Mouse (Mus musculus) heart, embryonic 13.5 days (tissue): ENCODE results near the gene Tpi1. TPM values are rescaled to one million over a fixed set of nuclear protein-coding genes. Genes with fewer than 3 reads are reported as not detected.

Experiments
- ATAC-seq: fragments of 200-750 bp; cut with Nextera tagmentation; 2 replicates; pipeline ENCODE4 v1.8.0; 2017; ENCODE audit warnings: moderate TSS enrichment; ENCODE audit not compliant: insufficient number of reproducible peaks, low FRiP score, low TSS enrichment; ENCODE audit errors: extremely low read depth
- H3K27ac ChIP-seq: fragments of 300-500 bp; sonication (generic); replicated peaks from 2 replicates; pipeline ENCODE4 v1.5.1; 2015; ENCODE audit warnings: moderate library complexity, mild to moderate bottlenecking, inconsistent platforms
- H3K27me3 ChIP-seq: fragments of 300-500 bp; sonication (generic); replicated peaks from 2 replicates; pipeline ENCODE4 v1.6.1; 2015; ENCODE audit warnings: mild to moderate bottlenecking, inconsistent platforms
- H3K36me3 ChIP-seq: fragments of 300-500 bp; sonication (generic); 2 replicates; pipeline ENCODE4 v1.6.1; 2015; ENCODE audit warnings: mild to moderate bottlenecking, inconsistent platforms
- H3K4me1 ChIP-seq: fragments of 300-500 bp; sonication (generic); 2 replicates; pipeline ENCODE4 v1.6.1; 2015; ENCODE audit warnings: inconsistent platforms
- H3K4me2 ChIP-seq: fragments of 300-500 bp; sonication (generic); 2 replicates; pipeline ENCODE4 v1.6.1; 2015; ENCODE audit warnings: inconsistent platforms, mild to moderate bottlenecking, moderate library complexity
- H3K4me3 ChIP-seq: fragments of 300-500 bp; sonication (generic); 2 replicates; pipeline ENCODE4 v1.5.1; 2015; ENCODE audit warnings: moderate library complexity, mild to moderate bottlenecking, inconsistent platforms
- H3K9ac ChIP-seq: fragments of 300-500 bp; sonication (generic); 2 replicates; pipeline ENCODE4 v1.6.1; 2015; ENCODE audit warnings: inconsistent platforms, mild to moderate bottlenecking, moderate library complexity
- H3K9me3 ChIP-seq: fragments of 300-500 bp; sonication (generic); 2 replicates; pipeline ENCODE4 v1.6.1; 2016; ENCODE audit warnings: inconsistent platforms
- WGBS: fragments of 180-500 bp; shearing (Covaris S2); methylation state at CpG from one replicate; pipeline ENCODE4 v1.1.7; 2015; ENCODE audit warnings: mixed read lengths; 5-methylcytosine and 5-hydroxymethylcytosine counted together
- polyA plus RNA-seq: library from polyadenylated mRNA; unstranded; fragments of >200 nt; fragmentation: Nextera tagmentation; extraction: Ambion mirVana; gene quantifications from 2 replicates; pipeline ENCODE4 v1.2.1, GENCODE M21; 2015

Gene Tpi1
- polyA plus RNA-seq, 1 experiment from 2014 or later = 1,248 TPM

DNA sequence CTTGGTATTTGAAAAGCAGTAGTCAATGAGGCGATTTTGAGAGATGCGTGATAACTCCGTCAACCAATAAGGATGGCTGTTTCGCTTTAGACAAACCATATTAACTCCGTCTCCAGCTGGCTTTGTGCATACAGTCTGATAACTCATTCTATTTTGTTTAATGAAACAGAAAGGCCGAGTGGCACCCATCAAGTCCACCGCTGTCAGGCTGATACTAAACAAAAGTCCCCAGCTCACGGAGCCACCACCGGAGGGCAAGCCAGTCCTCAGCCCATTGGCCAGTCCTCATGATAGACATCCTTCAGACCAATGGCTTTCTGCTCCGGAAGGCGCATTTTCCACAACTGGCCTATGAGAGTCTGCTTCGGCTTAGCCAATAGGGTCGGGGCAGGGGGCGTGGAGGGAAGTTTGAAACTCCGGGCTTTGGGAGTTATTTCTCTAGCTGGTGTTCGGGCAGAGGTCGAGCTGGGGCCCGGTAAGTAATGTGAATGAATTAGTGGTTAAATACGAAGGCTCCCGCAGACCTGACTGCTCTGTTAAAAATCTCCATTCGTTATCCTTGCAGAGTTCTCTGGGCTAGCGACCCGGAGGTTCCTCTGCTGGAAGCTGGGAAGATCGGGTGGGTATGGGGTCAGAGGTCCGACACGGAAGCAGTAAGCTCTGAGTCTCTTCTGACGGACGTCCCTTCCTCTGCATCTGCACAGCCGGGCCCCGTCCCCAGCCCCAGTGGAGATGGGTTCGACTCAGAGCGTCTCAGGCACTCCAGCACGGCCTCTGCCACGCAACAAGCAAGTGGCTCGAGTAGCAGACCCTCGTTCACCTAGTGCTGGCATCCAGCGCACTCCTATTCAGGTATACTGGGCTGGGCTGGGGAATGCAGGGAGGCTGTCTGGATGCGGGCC, 16.0 kb upstream of the Tpi1 start:
- H3K27ac ChIP-seq = peak overlapping the region; percentile 91
- no peaks in the 10 kb centered on the region for H3K27me3 ChIP-seq
- H3K9me3 ChIP-seq = no peaks in the 10 kb centered on the region
- peak; percentile 78 for ATAC-seq
- WGBS = under 1% methylated on average over 38 of the region's 38 CpGs
- H3K36me3 ChIP-seq = peaks cover 59% of the 10 kb centered on the region
- H3K4me1 ChIP-seq = peaks cover 31% of the 10 kb centered on the region
- peak overlapping the region; percentile 84 for H3K9ac ChIP-seq
- peak overlapping the region; percentile 97 for H3K4me2 ChIP-seq
- H3K4me3 ChIP-seq = peak overlapping the region; percentile 75

DNA sequence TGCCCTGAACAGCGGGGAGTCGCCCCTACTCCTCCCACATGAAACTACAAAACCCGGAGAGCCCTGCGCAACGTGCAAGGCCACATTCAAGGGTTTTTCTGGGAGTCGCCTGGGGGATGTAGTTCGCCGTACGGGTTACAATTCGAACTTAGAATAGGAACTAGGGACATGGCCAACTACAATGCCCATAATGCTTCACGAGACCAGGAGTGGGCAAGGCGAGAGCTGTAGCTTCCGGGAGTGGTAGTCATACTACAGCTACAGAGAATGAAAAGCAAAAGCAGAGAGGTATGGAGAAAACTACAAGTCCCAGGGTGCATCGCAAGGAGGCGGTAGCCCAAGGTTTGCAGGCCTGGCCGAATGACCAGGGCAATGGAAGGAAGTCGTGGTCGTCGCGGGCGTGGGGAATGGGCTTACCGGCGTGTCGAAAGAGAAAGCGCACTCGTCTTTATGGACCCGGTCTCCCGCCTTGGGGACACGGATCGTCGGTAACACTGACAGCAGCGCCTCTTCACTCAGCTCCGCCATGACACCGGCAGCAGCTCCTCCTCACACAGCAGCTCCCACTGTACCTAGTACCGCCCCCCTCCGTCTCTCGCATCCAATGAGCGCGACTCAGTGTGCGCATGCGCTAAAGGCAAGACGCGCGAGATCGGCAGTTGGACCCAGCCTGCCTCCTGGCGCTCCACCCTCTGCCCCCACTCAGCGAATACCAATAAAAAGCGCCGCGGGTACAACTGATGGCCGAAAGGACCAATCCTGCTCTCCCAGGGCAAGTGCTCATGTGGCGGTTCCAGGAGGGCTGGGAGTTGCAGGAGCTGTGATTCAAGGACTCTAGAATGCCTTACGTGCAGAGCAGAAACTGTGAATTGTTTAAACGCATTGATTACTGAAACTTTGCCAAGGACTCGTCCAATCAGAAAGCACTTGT, 15.0 kb upstream of the Tpi1 start, which contains the start of the genes Usp5 and Cdca3:
Usp5 (minus strand) TSS at position 617 of the 931 bp plus-strand sequence.
Cdca3 (plus strand) TSS at position 680 of the 931 bp plus-strand sequence.
- peak within 1 kb of the TSS; percentile 75 for H3K4me3 ChIP-seq
- peak within 1 kb of the TSS; percentile 91 for H3K27ac ChIP-seq
- H3K4me1 ChIP-seq = peaks cover 30% of the 10 kb centered on the region
- peak within 1 kb of the TSS; percentile 88 for H3K9ac ChIP-seq
- peaks cover 62% of the 10 kb centered on the region for H3K36me3 ChIP-seq
- WGBS = under 1% methylated on average over 55 of the region's 55 CpGs
- no peaks in the 10 kb centered on the region for H3K27me3 ChIP-seq
- H3K9me3 ChIP-seq = no peaks in the 10 kb centered on the region
- peak; percentile 89 for ATAC-seq
- H3K4me2 ChIP-seq = peak within 1 kb of the TSS; percentile 97

DNA sequence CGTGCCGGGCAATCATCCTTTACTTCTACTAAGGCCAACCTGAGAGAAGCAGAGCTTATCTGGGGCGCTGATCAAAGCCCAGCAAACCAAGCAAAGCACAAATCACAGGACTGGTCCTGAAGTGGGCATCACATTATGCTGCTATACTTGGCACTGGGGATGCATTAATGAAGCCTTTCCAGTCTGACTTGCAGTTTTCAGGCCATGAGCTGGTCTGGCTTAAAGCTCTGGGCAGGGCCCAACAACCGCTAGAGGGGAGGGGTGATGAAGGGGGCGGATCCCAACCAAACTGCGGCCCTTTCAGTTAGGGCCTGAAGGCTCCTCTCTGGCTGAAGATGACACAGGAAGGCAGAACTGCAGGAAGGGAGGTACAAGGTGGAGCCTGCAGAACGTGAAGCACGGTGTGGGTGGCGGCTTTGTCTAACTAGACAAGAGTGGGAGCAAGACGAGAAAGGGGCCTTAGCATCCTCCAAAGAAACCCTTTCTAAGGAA, 14.1 kb upstream of the Tpi1 start:
- no peaks in the 10 kb centered on the region for H3K27me3 ChIP-seq
- WGBS = 20% methylated on average over 10 of the region's 10 CpGs
- peak overlapping the region; percentile 97 for H3K4me2 ChIP-seq
- ATAC-seq = no peak
- peak overlapping the region; percentile 75 for H3K4me3 ChIP-seq
- peak overlapping the region; percentile 88 for H3K9ac ChIP-seq
- no peaks in the 10 kb centered on the region for H3K9me3 ChIP-seq
- H3K4me1 ChIP-seq = peaks cover 30% of the 10 kb centered on the region
- H3K36me3 ChIP-seq = peaks cover 62% of the 10 kb centered on the region
- H3K27ac ChIP-seq = peak overlapping the region; percentile 71

DNA sequence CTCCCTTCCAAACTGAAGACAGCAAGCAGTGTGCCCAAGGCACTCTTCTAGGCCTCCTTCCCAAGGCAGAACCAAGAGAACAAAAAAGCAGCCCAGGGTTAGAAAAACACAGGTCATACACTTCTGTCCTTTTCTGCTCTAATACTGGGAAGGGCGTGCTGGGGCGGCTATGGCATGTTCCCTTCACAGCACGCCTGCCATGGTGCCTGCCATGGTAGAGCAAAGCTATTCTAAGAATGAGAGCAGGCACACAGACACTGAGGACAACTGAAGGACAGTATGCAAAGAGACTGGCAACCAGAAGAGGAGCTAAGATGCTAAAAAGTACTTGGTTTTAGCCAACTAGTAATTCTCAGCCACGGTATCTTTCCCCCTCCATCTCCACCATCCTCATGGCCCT, 8.0 kb upstream of the Tpi1 start:
- no peaks in the 10 kb centered on the region for H3K9me3 ChIP-seq
- no peak for ATAC-seq
- H3K4me3 ChIP-seq = no peak overlapping the region
- WGBS = 77% methylated on average over 4 of the region's 4 CpGs
- H3K36me3 ChIP-seq = peaks cover 98% of the 10 kb centered on the region
- no peaks in the 10 kb centered on the region for H3K4me1 ChIP-seq
- H3K4me2 ChIP-seq = no peak overlapping the region
- H3K27ac ChIP-seq = no peak overlapping the region
- no peaks in the 10 kb centered on the region for H3K27me3 ChIP-seq
- H3K9ac ChIP-seq = 0 out of 2 replicates have a peak overlapping the region, but pooled peaks have one; percentile 24

DNA sequence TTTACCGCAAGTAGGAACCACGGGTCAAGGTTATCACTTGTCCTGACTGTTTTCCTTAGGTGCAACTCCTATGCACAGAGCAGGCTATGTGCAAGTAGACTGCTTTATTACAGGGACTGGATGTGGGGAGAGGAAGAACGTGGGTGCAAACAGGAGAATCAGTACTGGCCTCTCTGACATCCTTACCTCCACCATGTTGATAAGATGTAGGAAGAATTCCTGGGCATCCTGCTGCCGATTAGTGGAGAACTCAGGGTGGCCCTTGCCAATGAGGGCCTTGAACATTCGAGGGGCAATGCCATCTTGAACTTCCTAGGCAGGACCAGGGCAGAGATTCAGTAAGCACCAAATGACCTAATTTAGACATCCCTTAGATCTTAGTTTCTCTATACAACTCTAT, 6.8 kb upstream of the Tpi1 start:
- Histone ChIP-seq H3K27ac (no peak overlapping the region), H3K4me1 (no peaks in the 10 kb centered on the region), H3K36me3 (peaks cover 100% of the 10 kb centered on the region), H3K4me2 (no peak overlapping the region), H3K9me3 (no peaks in the 10 kb centered on the region), H3K27me3 (no peaks in the 10 kb centered on the region), H3K9ac (no peak overlapping the region), H3K4me3 (no peak overlapping the region)
- 87% methylated on average over 5 of the region's 5 CpGs for WGBS
- no peak for ATAC-seq

DNA sequence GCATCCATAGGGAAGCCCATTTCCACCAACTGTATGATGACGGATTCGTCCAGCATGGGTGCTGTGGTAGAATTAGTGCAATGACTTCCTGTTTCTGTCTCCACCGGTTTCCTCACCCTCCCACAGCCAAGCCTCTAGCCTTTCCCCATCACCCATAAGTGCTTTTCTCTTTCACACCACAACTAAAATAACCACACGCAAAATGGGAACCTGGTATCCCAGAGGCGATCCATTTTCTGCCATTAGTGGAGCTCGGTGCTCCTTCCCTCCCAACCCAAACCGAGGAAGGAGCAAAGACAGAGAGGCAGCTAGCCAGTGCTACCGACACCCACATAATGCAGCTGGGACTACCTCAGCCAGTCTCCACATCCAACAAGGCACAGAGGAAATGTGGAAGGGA, 3.9 kb upstream of the Tpi1 start:
- no peak overlapping the region for H3K4me3 ChIP-seq
- WGBS = 83% methylated on average over 8 of the region's 8 CpGs
- H3K27ac ChIP-seq = no peak overlapping the region
- peaks cover 81% of the 10 kb centered on the region for H3K36me3 ChIP-seq
- H3K9me3 ChIP-seq = no peaks in the 10 kb centered on the region
- H3K4me2 ChIP-seq = no peak overlapping the region
- no peak for ATAC-seq
- no peak overlapping the region for H3K9ac ChIP-seq
- H3K4me1 ChIP-seq = peaks cover 14% of the 10 kb centered on the region
- H3K27me3 ChIP-seq = no peaks in the 10 kb centered on the region

DNA sequence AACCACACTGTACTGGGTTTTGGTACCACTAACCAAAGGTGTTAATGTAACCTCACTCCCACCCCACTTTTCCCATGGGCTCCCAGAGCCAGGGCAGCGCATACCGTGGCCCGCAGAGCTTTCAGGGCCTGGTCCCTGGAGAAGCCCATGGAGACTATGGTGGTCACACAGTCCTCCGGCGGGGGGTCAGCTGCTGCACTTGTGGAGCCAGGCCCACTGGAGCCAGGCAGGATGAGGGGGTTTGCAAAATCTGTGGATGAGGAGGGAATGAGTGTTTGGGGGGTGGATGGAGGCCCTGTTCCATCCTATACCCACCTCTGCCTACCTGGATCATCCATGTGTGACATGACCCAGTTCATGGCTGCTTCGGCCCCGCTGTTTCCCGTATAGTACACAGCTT, 3.5 kb upstream of the Tpi1 start:
- WGBS = 90% methylated on average over 8 of the region's 8 CpGs

DNA sequence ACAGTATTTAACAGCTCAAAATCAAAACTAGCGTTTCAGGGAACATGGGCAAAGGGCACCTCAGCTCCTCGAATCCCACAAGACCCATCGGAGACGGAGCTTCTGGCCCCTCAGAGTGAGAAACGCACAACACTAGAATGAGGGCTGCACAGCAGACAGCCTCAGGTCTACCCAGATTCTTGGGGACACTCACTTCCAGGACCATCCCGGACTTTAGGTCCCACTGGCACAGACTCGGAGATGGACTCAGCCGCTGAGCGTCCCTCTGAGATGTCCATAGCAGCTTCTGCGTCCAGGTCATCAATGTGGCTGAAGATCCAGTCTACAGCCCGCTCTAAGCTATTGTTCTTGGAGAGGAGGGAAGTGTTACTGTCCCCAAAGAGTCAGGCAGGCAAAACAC, 3.0 kb upstream of the Tpi1 start:
- Histone ChIP-seq H3K27ac (no peak overlapping the region), H3K4me2 (no peak overlapping the region), H3K9ac (no peak overlapping the region), H3K4me1 (peaks cover 22% of the 10 kb centered on the region), H3K36me3 (peaks cover 79% of the 10 kb centered on the region), H3K9me3 (no peaks in the 10 kb centered on the region), H3K27me3 (no peaks in the 10 kb centered on the region), H3K4me3 (no peak overlapping the region)
- ATAC-seq = no peak
- 93% methylated on average over 11 of the region's 11 CpGs for WGBS

More for the DNA sequence above, 3.5 kb upstream of the Tpi1 start:
- Histone ChIP-seq H3K9ac (no peak overlapping the region), H3K36me3 (peaks cover 79% of the 10 kb centered on the region), H3K27ac (no peak overlapping the region), H3K4me2 (no peak overlapping the region), H3K4me1 (peaks cover 18% of the 10 kb centered on the region), H3K4me3 (no peak overlapping the region), H3K27me3 (no peaks in the 10 kb centered on the region), H3K9me3 (no peaks in the 10 kb centered on the region)
- ATAC-seq = no peak

DNA sequence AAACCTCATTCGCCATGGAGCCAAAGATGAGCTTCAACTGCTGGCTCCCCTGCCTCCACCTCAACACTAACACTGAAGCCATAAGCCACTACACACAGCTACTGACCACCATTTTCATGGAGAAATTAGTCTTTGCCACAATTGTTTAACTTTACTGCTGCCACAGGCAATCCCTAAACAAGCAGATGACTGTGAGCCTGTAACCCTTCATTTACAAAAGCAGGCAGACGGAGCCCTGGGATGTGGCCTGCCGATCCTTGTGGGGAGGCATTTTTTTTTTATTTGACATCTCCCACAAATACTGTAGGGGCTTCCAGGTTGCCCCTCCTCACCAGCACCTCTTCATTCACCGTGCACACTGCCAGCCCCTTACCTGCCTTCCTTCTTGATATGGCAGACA, 2.5 kb upstream of the Tpi1 start:
- Histone ChIP-seq H3K4me2 (no peak overlapping the region), H3K36me3 (peaks cover 79% of the 10 kb centered on the region), H3K4me3 (no peak overlapping the region), H3K27ac (no peak overlapping the region), H3K27me3 (no peaks in the 10 kb centered on the region), H3K9ac (no peak overlapping the region), H3K9me3 (no peaks in the 10 kb centered on the region), H3K4me1 (peaks cover 27% of the 10 kb centered on the region)
- WGBS = 86% methylated on average over 4 of the region's 4 CpGs
- no peak for ATAC-seq

DNA sequence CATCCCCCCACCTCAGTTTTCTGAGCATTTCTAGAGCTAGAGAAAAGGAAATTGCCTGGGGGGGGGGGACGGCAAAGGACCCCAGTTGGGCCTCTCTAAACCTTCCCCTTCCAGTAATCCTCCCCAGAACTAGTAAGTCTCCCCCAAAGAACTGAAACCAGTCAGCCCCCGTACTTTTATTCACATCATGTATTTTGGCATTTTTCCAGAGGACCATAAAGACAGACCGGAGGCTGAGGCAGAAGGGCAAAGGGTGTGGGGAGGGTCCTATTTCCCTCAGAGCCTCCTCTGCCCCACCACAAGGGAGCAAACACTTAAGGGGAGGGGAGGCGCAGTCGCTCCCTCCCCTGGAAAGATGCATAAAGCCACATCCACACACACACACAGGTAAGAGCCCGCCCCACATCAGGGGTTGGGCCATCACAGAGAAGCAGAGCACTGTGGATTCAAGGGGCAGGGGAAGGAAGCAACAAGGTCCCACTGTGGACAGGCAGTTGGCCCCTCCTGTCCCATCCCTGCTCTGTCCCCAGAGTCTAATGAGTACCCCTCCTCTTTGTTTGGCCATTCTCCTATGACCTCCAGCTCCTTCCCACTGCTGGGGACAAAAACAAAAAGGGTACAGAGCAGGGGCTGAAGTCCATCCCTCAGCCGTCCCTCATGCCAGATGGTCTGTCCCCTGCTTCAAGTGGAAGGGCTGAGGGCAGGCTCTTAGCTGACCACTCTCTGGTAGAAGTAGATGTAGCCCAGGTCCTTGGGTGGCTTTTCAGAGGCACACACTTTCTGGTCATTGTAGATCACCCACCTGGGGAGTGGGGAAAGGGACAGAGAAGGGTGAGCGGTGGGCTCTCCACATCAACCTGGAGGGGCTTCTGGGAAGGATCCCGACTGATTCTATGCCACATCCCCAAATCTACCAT, 1.0 kb upstream of the Tpi1 start:
- peak overlapping the region; percentile 98 for H3K9ac ChIP-seq
- H3K4me1 ChIP-seq = peaks cover 38% of the 10 kb centered on the region
- peaks cover 79% of the 10 kb centered on the region for H3K36me3 ChIP-seq
- H3K4me3 ChIP-seq = 0 out of 2 replicates have a peak overlapping the region, but pooled peaks have one; percentile 85
- peak overlapping the region; percentile 76; the same call in 1 of the 2 replicates for H3K4me2 ChIP-seq
- peak overlapping the region; percentile 98; the same call in 1 of the 2 replicates for H3K27ac ChIP-seq
- WGBS = 64% methylated on average over 9 of the region's 9 CpGs
- H3K9me3 ChIP-seq = no peaks in the 10 kb centered on the region
- no peak for ATAC-seq
- no peaks in the 10 kb centered on the region for H3K27me3 ChIP-seq
